Mouse (Mus musculus): ENCODE results near the gene Grin3b. TPM values are rescaled to one million over a fixed set of nuclear protein-coding genes. Genes with fewer than 3 reads are reported as not detected.

Gene Grin3b
- total RNA-seq, 2 experiments from 2014 or later = 0.25 to 0.28 TPM

DNA sequence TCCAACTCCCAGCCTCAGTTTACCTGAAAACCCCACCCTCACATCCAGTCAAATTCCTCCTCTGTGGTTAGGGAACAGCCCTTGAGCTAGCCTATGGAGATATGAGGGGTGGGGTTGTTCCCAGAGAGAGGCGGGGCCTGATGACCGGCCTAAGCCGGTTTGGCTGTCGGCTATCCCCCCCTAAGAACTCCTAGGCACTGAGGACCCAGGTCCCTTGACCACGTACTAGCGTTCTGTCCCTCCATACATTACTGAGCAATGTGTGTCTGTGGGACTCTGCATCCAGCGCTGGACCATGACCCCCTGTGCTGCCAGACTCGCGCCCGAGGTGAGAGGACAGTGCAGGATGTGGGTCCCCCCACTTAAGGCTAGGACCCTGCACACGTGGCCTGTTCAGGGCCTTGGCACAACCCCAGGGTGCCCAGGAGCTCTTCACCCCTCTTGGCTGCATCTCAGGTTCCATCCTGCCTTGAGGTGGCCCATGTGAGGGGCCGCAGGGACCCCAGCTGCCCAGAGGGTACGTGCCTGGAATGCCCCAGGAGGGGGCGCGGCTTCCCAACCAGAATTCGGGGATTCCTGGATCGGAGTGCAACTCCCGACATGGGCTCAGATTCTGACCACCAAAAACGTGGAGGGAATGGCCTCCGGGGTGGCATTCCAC lies 49.1 kb downstream of the Grin3b start:
- peak overlapping the region; percentile 69 for H3K27ac ChIP-seq
- DNase-seq = no peak
- peak overlapping the region; percentile 50 for H3K4me3 ChIP-seq
- intact Hi-C loops (cut with DNase I) = no loop called here
- TF ChIP-seq CTCF (IDR thresholded peaks at IDR 0.05) = peak; percentile 6; the same call in 1 of the 2 replicates

DNA sequence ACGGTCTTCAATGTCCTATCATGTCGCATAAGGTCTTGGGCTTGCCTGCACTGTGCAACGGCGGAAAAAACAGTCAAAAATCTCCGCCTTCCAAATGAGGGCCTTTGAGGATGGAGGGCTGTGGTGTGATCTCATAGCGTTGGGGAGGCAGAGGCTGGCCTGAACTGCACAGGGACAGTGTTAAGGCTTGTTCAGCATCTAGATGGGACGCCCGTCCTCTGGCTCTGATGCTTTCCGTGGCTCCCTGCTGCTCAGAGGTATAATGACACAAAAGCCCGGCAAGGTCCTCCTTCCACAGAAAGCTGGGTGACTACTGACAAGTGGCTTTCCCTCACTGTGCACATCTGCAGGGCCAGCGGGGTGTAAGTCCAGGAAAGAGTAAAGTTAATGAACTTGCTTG lies 49.7 kb downstream of the Grin3b start:
- Histone ChIP-seq H3K27ac (peak overlapping the region; percentile 69), H3K4me3 (peak overlapping the region; percentile 50)
- no peak for TF ChIP-seq CTCF (IDR thresholded peaks at IDR 0.05)
- intact Hi-C loops (cut with DNase I) = no loop called here
- no peak for DNase-seq

DNA sequence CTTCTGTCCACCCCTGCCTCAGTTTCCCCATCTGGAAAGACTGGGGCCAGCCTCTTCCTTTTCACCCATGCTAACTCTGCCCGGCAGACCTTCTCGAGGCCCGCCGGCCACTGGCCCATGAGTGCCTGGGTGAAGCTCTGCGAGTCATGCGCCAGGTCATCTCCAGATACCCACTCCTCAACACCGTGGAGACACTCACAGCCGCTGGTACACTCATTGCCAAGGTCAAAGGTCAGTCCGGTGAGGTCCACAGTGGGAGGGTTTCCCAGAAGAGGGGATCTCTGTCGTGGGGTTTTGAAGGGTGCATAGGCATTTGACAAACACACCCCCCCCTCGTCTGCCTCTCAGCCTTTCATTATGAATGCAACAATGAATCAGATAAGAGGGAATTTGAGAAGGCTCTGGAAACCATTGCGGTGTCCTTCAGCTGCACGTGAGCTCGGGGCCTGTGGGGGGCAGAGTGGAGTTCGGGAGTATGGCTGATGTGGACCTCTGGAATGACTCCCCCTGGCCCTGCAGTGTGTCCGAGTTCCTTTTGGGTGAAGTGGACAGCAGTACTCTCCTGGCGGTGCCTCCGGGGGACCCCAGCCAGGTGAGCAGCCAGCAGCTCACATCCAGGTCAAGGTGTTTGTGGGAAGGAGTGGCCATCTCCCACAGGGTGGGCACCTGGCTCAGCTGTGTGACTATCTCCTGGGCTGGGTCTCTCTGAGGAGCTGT lies 50.2 kb downstream of the Grin3b start:
- no peak for DNase-seq
- Histone ChIP-seq H3K27ac (no peak overlapping the region), H3K4me3 (no peak overlapping the region)
- no peak for TF ChIP-seq CTCF (IDR thresholded peaks at IDR 0.05)
- intact Hi-C loops (cut with DNase I) = no loop called here

DNA sequence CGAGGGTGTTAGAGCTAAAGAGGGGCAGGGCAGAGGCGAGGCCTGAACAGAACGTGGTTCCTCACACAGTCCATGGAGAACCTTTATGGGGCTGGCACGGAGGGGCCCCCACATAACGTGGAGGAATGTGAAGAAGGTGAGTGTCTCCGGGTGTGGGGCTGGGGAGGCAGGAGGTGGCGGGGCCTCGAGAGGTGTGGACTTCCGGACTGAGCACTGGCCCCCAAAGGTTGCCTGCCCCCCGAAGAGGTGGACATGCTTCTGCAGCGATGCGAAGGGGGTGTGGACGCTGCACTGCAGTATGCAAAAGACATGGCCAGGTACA lies 50.8 kb downstream of the Grin3b start:
- no peak overlapping the region for H3K27ac ChIP-seq
- intact Hi-C loops (cut with DNase I) = no loop called here
- no peak overlapping the region for H3K4me3 ChIP-seq
- no peak for DNase-seq
- TF ChIP-seq CTCF (IDR thresholded peaks at IDR 0.05) = no peak

DNA sequence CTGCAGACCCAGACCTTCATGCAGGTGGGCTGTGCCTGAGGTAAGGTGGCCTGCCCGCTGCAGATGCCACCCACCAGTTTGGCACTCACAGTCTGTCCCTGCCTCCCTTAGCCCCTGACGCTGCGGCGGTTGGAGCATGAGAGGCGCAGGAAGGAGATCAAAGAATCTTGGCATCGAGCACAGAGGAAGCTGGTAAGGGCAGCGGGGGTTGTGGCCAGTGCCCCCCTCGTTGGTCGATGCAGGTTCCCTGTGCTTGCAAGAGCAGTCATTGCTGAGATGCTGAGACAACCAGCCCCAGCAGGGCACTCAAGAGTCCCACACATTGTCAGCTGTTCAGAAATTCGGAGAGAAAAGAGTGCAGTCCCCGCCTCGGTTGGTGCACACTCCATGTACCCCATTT lies 51.6 kb downstream of the Grin3b start:
- intact Hi-C loops (cut with DNase I) = no loop called here
- H3K4me3 ChIP-seq = no peak overlapping the region
- no peak overlapping the region for H3K27ac ChIP-seq
- TF ChIP-seq CTCF (IDR thresholded peaks at IDR 0.05) = no peak
- no peak for DNase-seq

DNA sequence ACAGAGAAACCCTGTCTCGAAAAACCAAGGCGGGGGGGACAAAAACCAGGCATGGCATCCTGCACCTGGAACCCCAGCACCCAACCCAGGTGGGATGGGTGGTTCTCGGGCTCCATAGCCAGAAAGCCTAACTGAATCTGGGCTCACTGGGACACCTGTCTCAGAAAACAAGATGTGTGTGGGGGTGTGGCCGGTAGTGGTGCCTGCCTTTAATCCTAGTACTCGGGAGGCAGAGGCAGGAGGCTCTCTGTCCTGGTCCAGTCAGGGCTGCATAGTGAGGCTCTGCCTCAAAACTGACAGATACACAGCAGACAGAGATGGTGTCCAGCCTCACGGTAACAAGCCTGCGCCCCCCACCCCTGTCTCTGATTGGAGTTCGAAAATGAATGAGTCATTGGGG lies 52.3 kb downstream of the Grin3b start:
- no peak for TF ChIP-seq CTCF (IDR thresholded peaks at IDR 0.05)
- intact Hi-C loops (cut with DNase I) = no loop called here
- Histone ChIP-seq H3K27ac (no peak overlapping the region), H3K4me3 (no peak overlapping the region)
- no peak for DNase-seq

DNA sequence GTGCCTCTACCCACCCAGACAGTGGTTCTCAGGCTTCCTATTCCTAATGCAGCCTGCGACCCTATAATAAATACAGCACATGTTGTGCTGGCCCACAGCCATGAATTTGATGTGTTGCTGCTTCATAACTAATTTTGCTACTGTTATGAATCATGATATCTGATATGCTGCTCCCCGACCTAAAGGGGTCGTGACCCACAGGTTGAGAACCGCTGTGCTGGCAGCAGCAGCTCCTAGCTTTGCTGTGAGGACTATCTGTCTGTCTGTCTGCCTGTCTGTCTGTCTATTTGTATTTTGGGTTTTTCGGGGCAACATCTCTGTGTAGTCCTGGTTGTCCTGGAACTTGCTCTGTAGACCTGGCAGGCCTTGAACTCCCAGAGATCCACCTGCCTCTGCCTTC lies 53.2 kb downstream of the Grin3b start:
- no peak for TF ChIP-seq CTCF (IDR thresholded peaks at IDR 0.05)
- intact Hi-C loops (cut with DNase I) = no loop called here
- no peak for DNase-seq
- no peak overlapping the region for H3K4me3 ChIP-seq
- peak overlapping the region; percentile 51 for H3K27ac ChIP-seq

DNA sequence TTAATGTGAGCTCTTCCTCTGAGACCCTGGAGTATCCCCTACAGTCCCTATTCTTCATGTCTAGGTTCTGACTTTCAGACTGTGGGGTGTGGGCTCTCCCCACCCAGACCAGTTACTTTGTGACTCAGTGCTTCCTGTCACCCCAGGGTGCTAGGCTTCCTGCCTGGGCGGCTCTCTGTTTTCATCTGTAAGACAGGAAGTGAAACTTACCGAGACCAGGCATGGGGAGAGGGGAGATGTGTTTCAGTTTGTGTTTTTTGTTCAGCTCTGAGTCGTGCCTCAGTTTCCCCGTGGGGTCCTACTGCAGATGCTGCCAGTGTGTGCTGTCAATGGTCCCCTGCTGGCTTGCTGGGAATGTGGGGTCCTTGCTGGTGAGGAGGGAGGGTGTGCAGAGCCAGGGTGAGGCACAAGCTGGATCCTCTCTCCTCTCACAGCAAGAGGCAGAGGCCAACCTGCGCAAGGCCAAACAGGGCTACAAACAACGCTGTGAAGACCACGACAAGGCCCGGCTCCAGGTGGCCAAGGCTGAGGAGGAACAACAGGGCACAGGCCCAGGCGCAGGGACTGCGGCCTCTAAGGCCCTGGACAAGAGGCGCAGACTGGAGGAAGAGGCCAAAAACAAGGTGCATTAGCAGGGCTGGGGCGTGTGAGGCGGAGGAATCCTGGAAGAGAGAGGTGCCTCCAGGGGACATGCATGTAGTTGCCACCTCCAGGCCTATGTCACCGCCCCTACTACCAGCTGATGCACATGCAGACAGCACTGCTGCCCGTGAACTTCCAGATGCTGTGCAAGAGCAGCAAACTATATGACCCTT lies 53.9 kb downstream of the Grin3b start:
- intact Hi-C loops (cut with DNase I) = no loop called here
- DNase-seq = no peak
- Histone ChIP-seq H3K27ac (peak overlapping the region; percentile 51), H3K4me3 (no peak overlapping the region)
- TF ChIP-seq CTCF (IDR thresholded peaks at IDR 0.05) = no peak

DNA sequence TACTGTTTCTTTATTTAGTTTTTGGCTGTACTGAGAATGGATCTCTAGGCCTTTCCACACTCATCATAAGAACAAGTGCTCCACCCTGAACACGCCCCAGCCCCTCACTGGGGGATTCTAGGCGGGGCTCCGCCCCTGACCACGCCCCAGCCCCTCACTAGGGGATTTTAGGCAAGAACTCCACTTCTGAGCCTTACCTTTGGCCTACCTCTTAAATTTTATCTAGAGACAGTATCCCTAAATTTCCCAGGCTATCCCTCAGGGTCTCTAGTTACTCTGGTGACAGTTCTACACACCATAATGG lies 54.5 kb downstream of the Grin3b start:
- intact Hi-C loops (cut with DNase I) = no loop called here
- Histone ChIP-seq H3K27ac (peak overlapping the region; percentile 51; the same call in 1 of the 2 replicates), H3K4me3 (no peak overlapping the region)
- no peak for DNase-seq
- no peak for TF ChIP-seq CTCF (IDR thresholded peaks at IDR 0.05)

DNA sequence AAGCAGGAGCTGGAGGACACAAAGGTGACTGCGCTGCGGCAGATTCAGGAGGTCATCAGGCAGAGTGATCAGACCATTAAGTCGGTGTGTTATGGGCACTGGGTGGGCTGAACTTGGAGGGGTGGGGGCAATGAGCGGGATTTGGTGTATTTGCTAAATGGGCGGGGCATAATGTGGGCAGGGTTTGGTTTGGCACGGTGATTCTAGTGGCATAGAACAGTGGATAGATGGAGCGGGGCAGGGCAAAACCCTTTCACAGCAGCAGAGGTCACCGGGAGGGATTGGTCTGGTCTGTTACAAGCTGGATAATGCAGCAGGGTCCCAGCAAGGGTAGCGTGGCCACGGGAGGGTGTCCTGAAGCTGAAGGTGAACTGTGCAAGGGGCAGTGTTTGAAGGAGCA lies 54.9 kb downstream of the Grin3b start:
- Histone ChIP-seq H3K4me3 (no peak overlapping the region), H3K27ac (no peak overlapping the region)
- DNase-seq = no peak
- TF ChIP-seq CTCF (IDR thresholded peaks at IDR 0.05) = no peak
- intact Hi-C loops (cut with DNase I) = no loop called here

DNA sequence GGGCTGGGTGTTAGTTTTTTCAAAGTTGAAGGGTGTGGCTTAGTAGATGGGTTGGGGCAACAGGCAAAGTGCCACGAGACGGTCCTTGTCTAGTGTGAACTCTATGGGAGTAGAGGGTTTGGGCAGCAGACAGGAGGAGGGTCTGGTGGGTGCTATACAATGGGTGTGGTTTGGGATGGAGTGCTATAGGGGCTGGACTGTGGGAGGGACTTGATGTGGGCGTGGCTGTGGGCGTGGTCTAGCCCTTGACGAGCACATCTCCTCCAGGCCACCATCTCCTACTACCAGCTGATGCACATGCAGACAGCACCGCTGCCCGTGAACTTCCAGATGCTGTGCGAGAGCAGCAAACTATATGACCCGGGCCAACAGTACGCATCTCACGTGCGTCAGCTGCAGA lies 55.4 kb downstream of the Grin3b start:
- TF ChIP-seq CTCF (IDR thresholded peaks at IDR 0.05) = no peak
- H3K4me3 ChIP-seq = no peak overlapping the region
- H3K27ac ChIP-seq = no peak overlapping the region
- intact Hi-C loops (cut with DNase I) = no loop called here
- DNase-seq = no peak

Other genes with a start within 250 kb of the Grin3b start
- gene Polrmt, start 224.1 kb upstream of the Grin3b start, total RNA-seq (2021) = 10 to 100 TPM; 27.0 to 40.8 TPM
- not detected for gene Fgf22, start 215.6 kb upstream of the Grin3b start, total RNA-seq (2021)
- gene Rnf126, start 203.8 kb upstream of the Grin3b start, total RNA-seq (2021) = 10 to 100 TPM; 46.1 to 53.6 TPM
- gene Fstl3, start 193.4 kb upstream of the Grin3b start, total RNA-seq (2021) = 1 to 10 TPM; 1.0 to 1.5 TPM
- gene Prss57, start 179.8 kb upstream of the Grin3b start, total RNA-seq (2021) = not detected
- 10 to 100 TPM; 18.1 to 23.0 TPM for gene Palm, start 177.1 kb upstream of the Grin3b start, total RNA-seq (2021)
- gene Misp, start 149.7 kb upstream of the Grin3b start, total RNA-seq (2021) = not detected
- gene Ptbp1, start 116.3 kb upstream of the Grin3b start, total RNA-seq (2021) = 10 to 100 TPM; 18.8 to 25.1 TPM
- gene Prtn3, start 96.2 kb upstream of the Grin3b start, total RNA-seq (2021) = not detected
- gene Plppr3, start 96.1 kb upstream of the Grin3b start, total RNA-seq (2021) = under 1 TPM in 1 of 2 experiments, not detected in 1; 0.17 TPM
- gene Elane, start 84.5 kb upstream of the Grin3b start, total RNA-seq (2021) = not detected
- 10 to 100 TPM; 12.9 to 77.1 TPM for gene Cfd, start 79.9 kb upstream of the Grin3b start, total RNA-seq (2021)
- gene Med16, start 61.8 kb upstream of the Grin3b start, total RNA-seq (2021) = 10 to 100 TPM; 32.6 to 37.2 TPM
- gene Gm26602, start 59.9 kb upstream of the Grin3b start, total RNA-seq (2021) = not detected
- gene Kiss1r, start 53.7 kb upstream of the Grin3b start, total RNA-seq (2021) = under 1 TPM; 0.17 to 0.23 TPM
- 100 to 1,000 TPM; 107 to 121 TPM for gene R3hdm4, start 49.5 kb upstream of the Grin3b start, total RNA-seq (2021)
- 1 to 10 TPM; 1.8 to 2.1 TPM for gene Arid3a, start 43.7 kb upstream of the Grin3b start, total RNA-seq (2021)
- 10 to 100 TPM; 19.7 to 22.0 TPM for gene Wdr18, start 10.6 kb upstream of the Grin3b start, total RNA-seq (2021)
- 10 to 100 TPM; 70.9 to 75.1 TPM for gene Tmem259, start 13.6 kb downstream of the Grin3b start, total RNA-seq (2021)
- 1 to 10 TPM; 3.9 to 9.7 TPM for gene Cnn2, start 17.9 kb downstream of the Grin3b start, total RNA-seq (2021)
- 1 to 10 TPM; 6.7 to 7.2 TPM for gene Abca7, start 25.8 kb downstream of the Grin3b start, total RNA-seq (2021)
- gene Arhgap45, start 45.9 kb downstream of the Grin3b start, total RNA-seq (2021) = 1 to 10 TPM in 1 of 2 experiments, under 1 TPM in 1; 0.97 to 1.4 TPM
- 10 to 100 TPM; 42.0 to 50.9 TPM for gene Polr2e, start 69.1 kb downstream of the Grin3b start, total RNA-seq (2021)
- gene Gpx4, start 76.5 kb downstream of the Grin3b start, total RNA-seq (2021) = 100 to 1,000 TPM; 552 to 603 TPM
- gene Sbno2, start 134.9 kb downstream of the Grin3b start, total RNA-seq (2021) = 1 to 10 TPM; 6.2 to 7.1 TPM
- 100 to 1,000 TPM; 144 to 153 TPM for gene Stk11, start 145.1 kb downstream of the Grin3b start, total RNA-seq (2021)
- 100 to 1,000 TPM; 535 to 725 TPM for gene Atp5d, start 167.9 kb downstream of the Grin3b start, total RNA-seq (2021)
- 1 to 10 TPM; 1.8 to 2.3 TPM for gene Cbarp, start 170.1 kb downstream of the Grin3b start, total RNA-seq (2021)
- gene Midn, start 177.6 kb downstream of the Grin3b start, total RNA-seq (2021) = 10 to 100 TPM; 34.3 to 39.8 TPM
- gene Cirbp, start 195.3 kb downstream of the Grin3b start, total RNA-seq (2021) = 10 to 100 TPM; 22.1 to 30.7 TPM
- 1 to 10 TPM; 6.6 to 7.1 TPM for gene 1600002K03Rik, start 202.2 kb downstream of the Grin3b start, total RNA-seq (2021)
- gene Efna2, start 208.8 kb downstream of the Grin3b start, total RNA-seq (2021) = under 1 TPM; 0.23 to 0.73 TPM

Data from gastrocnemius, adult 2 months (tissue).